Mouse (Mus musculus) G1E (cell line): Measurements from ENCODE around the gene Pcbp4. TPM values are rescaled to one million over a fixed set of nuclear protein-coding genes. Genes with fewer than 3 reads are reported as not detected.

ENCODE experiments used
- ATAC-seq: 2 replicates; pipeline ENCODE4 v1.8.0; 2016; ENCODE audit warnings: mild to moderate bottlenecking; ENCODE audit not compliant: insufficient number of reproducible peaks, poor library complexity, low FRiP score, severe bottlenecking; ENCODE audit errors: extremely low read depth
- DNase-seq: peaks from one replicate; pipeline ENCODE4 v3.0.0; 2012; ENCODE audit warnings: low spot score
- H3K27me3 ChIP-seq: 2 replicates; pipeline ENCODE4 v1.6.1; 2012; ENCODE audit warnings: mild to moderate bottlenecking, low read length, inconsistent platforms; ENCODE audit not compliant: insufficient read depth
- H3K36me3 ChIP-seq: replicated peaks from 2 replicates; pipeline ENCODE3; 2012; ENCODE audit warnings: mild to moderate bottlenecking, inconsistent platforms
- H3K4me1 ChIP-seq: 2 replicates; pipeline ENCODE4 v1.6.1; 2012; ENCODE audit warnings: low read depth, low read length, inconsistent platforms, mixed read lengths; ENCODE audit not compliant: insufficient read depth
- H3K4me3 ChIP-seq: 2 replicates; pipeline ENCODE4 v1.5.1; 2012; ENCODE audit warnings: low read depth, mild to moderate bottlenecking, inconsistent platforms, low read length, moderate library complexity, mixed read lengths
- H3K9me3 ChIP-seq: replicated peaks from 2 replicates; pipeline ENCODE4 v1.6.1; 2012; ENCODE audit warnings: inconsistent platforms
- CTCF ChIP-seq: IDR thresholded peaks from 2 replicates; pipeline ENCODE4 v1.5.1; 2012; ENCODE audit warnings: low read depth, low read length, inconsistent platforms, mixed read lengths
- GATA1 ChIP-seq: IDR thresholded peaks from 2 replicates; pipeline ENCODE4 v1.6.1; 2012; ENCODE audit warnings: borderline replicate concordance, low read length, inconsistent platforms, mixed read lengths
- GATA2 ChIP-seq: IDR thresholded peaks from 2 replicates; pipeline ENCODE4 v1.6.1; 2012; ENCODE audit warnings: low read depth, low read length, inconsistent platforms, borderline replicate concordance
- POLR2AphosphoS5 ChIP-seq: IDR thresholded peaks from 2 replicates; pipeline ENCODE4 v1.6.1; 2012; ENCODE audit warnings: low read depth, low read length, inconsistent platforms; ENCODE audit not compliant: insufficient replicate concordance
- TAL1 ChIP-seq: conservative IDR thresholded peaks from 2 replicates; pipeline ENCODE4 v1.6.1; 2012; ENCODE audit warnings: low read depth, low read length, inconsistent platforms, mixed read lengths
- polyA plus RNA-seq: library from polyadenylated mRNA; stranded (reverse); fragments of >175 nt; gene quantifications from 2 replicates; pipeline ENCODE4 v1.2.3, GENCODE M21; 2012
- total RNA-seq, 2 experiments: library from RNA; stranded (forward) in 1 of 2; stranded (reverse) in 1 of 2; fragments of 200-1000 nt in 1 of 2; fragments of >200 nt in 1 of 2; fragmentation: Nextera tagmentation in 1 of 2; gene quantifications; 2 replicates each; pipeline ENCODE4 v1.2.3; 2014 to 2017

The Pcbp4 gene
- total and polyA plus RNA-seq, 3 experiments = 2.8 to 18.9 (median 9.9) TPM

DNA sequence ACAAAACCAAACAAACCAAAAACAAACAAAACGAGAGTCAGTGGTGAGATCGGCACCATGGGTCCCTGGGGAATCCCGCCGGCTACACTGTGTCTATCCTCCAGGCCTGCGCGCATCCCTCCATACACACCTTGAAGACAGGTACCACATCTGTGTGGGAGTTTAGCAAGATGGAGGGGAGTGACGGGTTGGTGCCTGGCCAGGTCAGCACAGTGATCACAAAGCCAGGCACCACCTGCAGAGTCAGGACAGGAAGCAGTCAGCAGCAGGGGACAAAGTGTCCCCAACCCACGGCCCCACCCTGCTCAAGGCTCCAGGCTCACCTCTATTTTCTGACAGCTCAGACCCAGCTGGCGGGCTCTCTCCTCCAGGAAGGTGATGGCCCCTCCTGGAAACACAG, 16.5 kb upstream of the Pcbp4 start:
- TF ChIP-seq CTCF (no peak), GATA2 (no peak), TAL1 (no peak), GATA1 (no peak), POLR2AphosphoS5 (no peak)
- Histone ChIP-seq H3K36me3 (peaks cover 61% of the 10 kb centered on the region), H3K4me3 (peak overlapping the region; percentile 36; the same call in 1 of the 2 replicates), H3K4me1 (peaks cover 70% of the 10 kb centered on the region), H3K9me3 (no peaks in the 10 kb centered on the region), H3K27me3 (no peaks in the 10 kb centered on the region)
- no peak for DNase-seq
- no peak for ATAC-seq

DNA sequence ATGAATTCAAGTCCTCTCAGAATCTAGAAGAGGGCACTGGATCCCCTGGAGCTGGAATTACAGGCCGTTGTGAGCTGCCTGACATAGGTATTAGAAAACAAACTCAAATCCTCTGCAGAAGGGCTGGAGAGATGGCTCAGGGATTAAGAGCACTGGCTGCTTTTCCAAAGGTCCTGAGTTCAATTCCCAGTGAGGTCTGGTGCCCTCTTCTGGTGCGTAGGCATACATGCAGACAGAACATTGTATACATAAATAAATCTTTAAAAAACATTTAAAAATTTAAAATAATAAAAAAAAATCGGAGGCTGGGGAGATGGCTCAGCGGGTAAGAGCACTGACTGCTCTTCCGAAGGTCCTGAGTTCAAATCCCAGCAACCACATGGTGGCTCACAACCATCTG, 10.4 kb upstream of the Pcbp4 start:
- DNase-seq (no peak), ATAC-seq (no peak)
- H3K36me3 ChIP-seq = peaks cover 35% of the 10 kb centered on the region
- no peaks in the 10 kb centered on the region for H3K27me3 ChIP-seq
- no peak for TF ChIP-seq POLR2AphosphoS5
- no peak for TF ChIP-seq TAL1
- no peak overlapping the region for H3K4me3 ChIP-seq
- H3K4me1 ChIP-seq = peaks cover 30% of the 10 kb centered on the region
- H3K9me3 ChIP-seq = no peaks in the 10 kb centered on the region

DNA sequence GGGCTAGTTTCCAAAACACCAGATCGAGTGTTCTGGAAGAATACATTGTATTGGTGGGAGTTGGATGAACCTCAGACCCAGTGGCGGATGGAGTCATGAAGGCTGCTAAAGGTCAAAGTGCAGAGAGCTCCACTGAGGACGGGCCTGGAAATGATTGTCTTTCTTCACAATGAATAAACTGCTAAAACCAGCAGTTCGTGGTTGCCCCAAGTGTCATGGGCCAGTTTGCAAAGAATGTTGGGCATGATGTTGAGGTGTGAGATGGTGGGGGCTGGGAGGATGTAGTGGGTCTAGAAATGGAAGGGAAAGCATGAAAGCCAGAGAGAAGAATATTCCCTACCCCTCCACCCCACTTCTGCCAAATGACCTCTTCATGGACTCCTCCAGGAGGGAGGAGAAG, 8.3 kb upstream of the Pcbp4 start:
- Histone ChIP-seq H3K9me3 (no peaks in the 10 kb centered on the region), H3K4me1 (peaks cover 32% of the 10 kb centered on the region), H3K36me3 (peaks cover 33% of the 10 kb centered on the region), H3K4me3 (no peak overlapping the region), H3K27me3 (peaks cover 5% of the 10 kb centered on the region)
- TF ChIP-seq GATA1 = no peak
- no peak for TF ChIP-seq POLR2AphosphoS5
- TF ChIP-seq TAL1 = no peak
- no peak for TF ChIP-seq CTCF
- no peak for TF ChIP-seq GATA2
- ATAC-seq = no peak
- no peak for DNase-seq

DNA sequence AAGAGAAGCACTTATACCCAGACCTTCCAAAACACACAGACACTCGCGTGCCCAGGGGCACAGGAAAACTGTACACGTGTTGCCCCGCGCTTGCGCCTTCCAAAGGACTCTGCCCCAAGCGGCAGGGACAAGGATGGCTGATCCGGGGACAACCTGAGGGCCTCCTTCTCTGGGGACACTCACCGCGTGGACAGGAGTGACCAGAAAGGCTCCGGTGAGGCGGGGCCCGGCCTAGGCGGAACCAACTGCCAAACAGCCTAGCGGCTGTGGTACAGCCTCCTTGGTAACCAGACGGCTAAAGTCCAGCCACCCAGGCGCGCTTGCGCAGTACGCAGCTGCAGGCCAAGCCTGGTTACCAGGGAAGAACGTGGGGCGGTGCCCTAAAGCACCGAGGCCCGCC, 5.7 kb upstream of the Pcbp4 start, which contains the start of the genes Abhd14b and Abhd14a:
Abhd14b (plus strand) TSS at position 112 of the 400 bp plus-strand sequence.
Abhd14a (minus strand) TSS at position 331 of the 400 bp plus-strand sequence.
- peak; percentile 74 for ATAC-seq
- Histone ChIP-seq H3K4me1 (peaks cover 52% of the 10 kb centered on the region), H3K36me3 (peaks cover 25% of the 10 kb centered on the region), H3K27me3 (peaks cover 28% of the 10 kb centered on the region), H3K4me3 (peak within 1 kb of the TSS; percentile 76), H3K9me3 (no peaks in the 10 kb centered on the region)
- peak; percentile 83 for DNase-seq
- TF ChIP-seq POLR2AphosphoS5 = no peak
- no peak for TF ChIP-seq GATA1
- TF ChIP-seq CTCF = no peak
- no peak for TF ChIP-seq TAL1
- no peak for TF ChIP-seq GATA2

DNA sequence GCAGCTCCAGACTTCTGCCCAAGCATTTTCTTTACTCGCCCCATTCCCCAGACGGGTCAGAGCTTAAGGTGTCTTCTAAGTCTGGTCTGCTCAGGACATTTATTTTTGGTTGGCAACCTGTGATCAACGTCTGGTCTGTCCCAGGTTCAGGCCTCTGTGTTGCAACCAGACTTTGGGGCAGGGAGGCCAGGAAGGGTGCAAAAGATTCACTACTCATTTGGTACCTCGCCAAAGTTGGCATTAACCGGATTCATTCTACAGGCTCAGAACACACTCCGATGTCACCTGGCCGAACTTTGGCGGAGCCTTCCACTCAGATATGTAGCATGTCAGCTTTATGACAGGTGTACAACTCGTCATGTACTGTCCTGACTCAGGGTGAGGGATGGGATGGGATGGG, 5.1 kb upstream of the Pcbp4 start:
- H3K36me3 ChIP-seq = peaks cover 24% of the 10 kb centered on the region
- no peaks in the 10 kb centered on the region for H3K9me3 ChIP-seq
- H3K4me3 ChIP-seq = peak overlapping the region; percentile 76; the same call in 1 of the 2 replicates
- peaks cover 33% of the 10 kb centered on the region for H3K27me3 ChIP-seq
- H3K4me1 ChIP-seq = peaks cover 58% of the 10 kb centered on the region
- ATAC-seq (no peak), DNase-seq (no peak)
- TF ChIP-seq GATA1 = no peak
- TF ChIP-seq CTCF = no peak
- TF ChIP-seq GATA2 = no peak
- TF ChIP-seq POLR2AphosphoS5 = no peak
- TF ChIP-seq TAL1 = no peak

DNA sequence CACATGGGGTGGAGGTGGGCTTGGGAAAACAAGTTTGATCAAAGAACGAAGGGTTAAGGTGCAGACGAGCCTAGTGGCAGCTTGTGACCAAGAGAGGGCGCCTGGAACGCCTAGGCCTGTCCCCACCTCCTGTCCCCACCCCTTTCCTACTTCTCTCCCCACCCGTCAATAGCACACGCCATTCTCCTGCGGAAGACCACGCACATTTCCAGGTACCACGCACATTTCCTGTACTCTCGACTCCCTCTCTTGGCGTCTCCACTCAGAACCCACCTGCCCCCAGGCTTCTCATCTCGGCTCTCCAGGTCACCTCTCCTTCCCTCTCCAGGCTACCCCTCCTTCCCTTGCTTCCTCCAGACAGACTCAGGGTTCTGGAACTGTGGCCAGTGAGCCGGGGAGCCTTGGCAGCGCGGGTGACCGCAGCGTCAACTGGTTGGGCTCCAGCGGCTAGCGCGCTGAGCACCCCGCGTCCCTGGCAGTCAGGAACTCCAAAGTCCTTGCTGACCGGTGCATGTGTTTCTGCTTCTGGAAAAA, 4.5 kb upstream of the Pcbp4 start:
- ATAC-seq (peak; percentile 51; the same call in 1 of the 2 replicates), DNase-seq (peak; percentile 70)
- H3K27me3 ChIP-seq = peaks cover 39% of the 10 kb centered on the region
- peak overlapping the region; percentile 54; the same call in 1 of the 2 replicates for H3K4me3 ChIP-seq
- peaks cover 64% of the 10 kb centered on the region for H3K4me1 ChIP-seq
- H3K9me3 ChIP-seq = no peaks in the 10 kb centered on the region
- peaks cover 20% of the 10 kb centered on the region for H3K36me3 ChIP-seq
- TF ChIP-seq CTCF (0 out of 2 replicates have a peak, but pooled peaks have one; percentile 44), TAL1 (no peak), GATA2 (no peak), GATA1 (no peak), POLR2AphosphoS5 (no peak)
